16 mouse cellular contexts compared by ENCODE assay signal in genomic region chr5:89814552-89814951, GRCm38 (mm10).
"Had no signal": no experiment of that assay in that cellular context is flagged by ENCODE, and none has a peak within 500 bp of the region (broad histone marks: within the 10 kb centered on the region; RNA-seq: fewer than 3 reads in every experiment).

No protein-coding gene starts in this region.

- H3K4me1 ChIP-seq: megakaryocyte, embryonic 14.5 days; midbrain, embryonic 13.5 days; midbrain, embryonic 15.5 days; neural tube, embryonic 12.5 days had no signal

- H3K27me3 ChIP-seq: lung, embryonic 15.5 days; megakaryocyte, embryonic 14.5 days; midbrain, embryonic 13.5 days; midbrain, embryonic 15.5 days; neural tube, embryonic 12.5 days had no signal

- H3K9me3 ChIP-seq: lung, embryonic 15.5 days; midbrain, embryonic 13.5 days; midbrain, embryonic 15.5 days; neural tube, embryonic 12.5 days had no signal

- H3K9ac ChIP-seq: liver, postnatal 0 days; lung, embryonic 15.5 days; midbrain, embryonic 13.5 days; midbrain, embryonic 15.5 days; neural tube, embryonic 12.5 days had no signal

- H3K4me3 ChIP-seq: lung, embryonic 15.5 days; megakaryocyte, embryonic 14.5 days; midbrain, embryonic 13.5 days; midbrain, embryonic 15.5 days; neural tube, embryonic 12.5 days had no signal

- H3K27ac ChIP-seq: lung, embryonic 15.5 days; macrophage; midbrain, embryonic 13.5 days; midbrain, embryonic 15.5 days; neural tube, embryonic 12.5 days had no signal

- ATAC-seq: liver, postnatal 0 days; lung, postnatal 0 days; midbrain, embryonic 13.5 days; midbrain, embryonic 15.5 days had no signal

- H3K4me2 ChIP-seq: lung, embryonic 15.5 days; midbrain, embryonic 11.5 days; midbrain, embryonic 13.5 days; midbrain, embryonic 15.5 days; neural tube, embryonic 12.5 days had no signal

- DNase-seq: liver, postnatal 0 days; lung, adult 2 months; lung, postnatal 14 days; lung, postnatal 36 days; right cerebral cortex, postnatal 14 days; thymus, adult 18-20 months; thymus, postnatal 25 days; thymus, postnatal 4 days had no signal

- H3K36me3 ChIP-seq: lung, embryonic 15.5 days; midbrain, embryonic 13.5 days; midbrain, embryonic 15.5 days; neural tube, embryonic 12.5 days had no signal
